Mouse (Mus musculus) ES-Bruce4 (cell line): ENCODE measurements around the gene Khdc4. TPM values are rescaled to one million over a fixed set of nuclear protein-coding genes. Genes with fewer than 3 reads are reported as not detected.

Experiments
- H3K27ac ChIP-seq: 2 replicates; pipeline ENCODE4 v1.5.1; 2012; ENCODE audit warnings: low read length, inconsistent platforms; ENCODE audit not compliant: insufficient read depth
- H3K27me3 ChIP-seq: 2 replicates; pipeline ENCODE4 v1.6.1; 2012; ENCODE audit warnings: mild to moderate bottlenecking, low read length, inconsistent platforms; ENCODE audit not compliant: control insufficient read depth, poor library complexity, insufficient read depth, severe bottlenecking
- H3K36me3 ChIP-seq: 2 replicates; pipeline ENCODE4 v1.6.1; 2012; ENCODE audit warnings: inconsistent platforms, mild to moderate bottlenecking, low read length, moderate library complexity; ENCODE audit not compliant: control insufficient read depth, poor library complexity, insufficient read depth, severe bottlenecking
- H3K4me1 ChIP-seq: one replicate; pipeline ENCODE4 v1.8.1; 2011; ENCODE audit warnings: low read length; ENCODE audit not compliant: control insufficient read depth, insufficient read depth
- H3K4me3 ChIP-seq: 2 replicates; pipeline ENCODE4 v1.5.1; 2011; ENCODE audit warnings: low read depth, mild to moderate bottlenecking, low read length
- H3K9ac ChIP-seq: 2 replicates; pipeline ENCODE4 v1.6.1; 2012; ENCODE audit warnings: low read depth, mild to moderate bottlenecking, inconsistent platforms; ENCODE audit not compliant: poor library complexity, severe bottlenecking
- H3K9me3 ChIP-seq: replicated peaks from 2 replicates; pipeline ENCODE4 v1.6.1; 2012; ENCODE audit warnings: mild to moderate bottlenecking, low read length, inconsistent platforms; ENCODE audit not compliant: control insufficient read depth, poor library complexity, insufficient read depth, severe bottlenecking
- CTCF ChIP-seq: IDR thresholded peaks from one replicate; pipeline ENCODE4 v1.8.1; 2011; ENCODE audit warnings: low read depth, low read length
- EP300 ChIP-seq: IDR thresholded peaks from 2 replicates; pipeline ENCODE4 v1.6.1; 2011; ENCODE audit warnings: low read depth, low read length; ENCODE audit not compliant: insufficient read depth
- POLR2A ChIP-seq: IDR thresholded peaks from one replicate; pipeline ENCODE4 v1.8.1; 2011; ENCODE audit warnings: low read length; ENCODE audit not compliant: insufficient read depth
- polyA plus RNA-seq: library from polyadenylated mRNA; stranded (reverse); fragments of >200 nt; gene quantifications from 2 replicates; pipeline ENCODE4 v1.2.4, GENCODE M21; 2011; ENCODE audit warnings: low read depth; ENCODE audit not compliant: missing spikeins, insufficient read depth, insufficient read length

The Khdc4 gene
- polyA plus RNA-seq, 1 experiment: 72.7 TPM

GRCm38 (mm10) chr3:88756276-88756675, 70.7 kb downstream of the Khdc4 start:
- peaks cover 2% of the 10 kb centered on the region for H3K4me1 ChIP-seq
- no peak for TF ChIP-seq POLR2A
- TF ChIP-seq CTCF: no peak
- no peak for TF ChIP-seq EP300
- no peaks in the 10 kb centered on the region for H3K27me3 ChIP-seq
- H3K4me3 ChIP-seq: no peak overlapping the region
- no peaks in the 10 kb centered on the region for H3K36me3 ChIP-seq
- no peak overlapping the region for H3K9ac ChIP-seq
- H3K27ac ChIP-seq: no peak overlapping the region
- H3K9me3 ChIP-seq: no peaks in the 10 kb centered on the region

- Histone ChIP-seq H3K4me3 (no peak overlapping the region), H3K4me1 (peaks cover 2% of the 10 kb centered on the region), H3K27me3 (no peaks in the 10 kb centered on the region), H3K9ac (no peak overlapping the region), H3K27ac (no peak overlapping the region), H3K36me3 (no peaks in the 10 kb centered on the region), H3K9me3 (no peaks in the 10 kb centered on the region)
- TF ChIP-seq CTCF (no peak), EP300 (no peak), POLR2A (no peak)
Observed at GRCm38 (mm10) chr3:88758045-88758500, 72.5 kb downstream of the Khdc4 start.

DNA sequence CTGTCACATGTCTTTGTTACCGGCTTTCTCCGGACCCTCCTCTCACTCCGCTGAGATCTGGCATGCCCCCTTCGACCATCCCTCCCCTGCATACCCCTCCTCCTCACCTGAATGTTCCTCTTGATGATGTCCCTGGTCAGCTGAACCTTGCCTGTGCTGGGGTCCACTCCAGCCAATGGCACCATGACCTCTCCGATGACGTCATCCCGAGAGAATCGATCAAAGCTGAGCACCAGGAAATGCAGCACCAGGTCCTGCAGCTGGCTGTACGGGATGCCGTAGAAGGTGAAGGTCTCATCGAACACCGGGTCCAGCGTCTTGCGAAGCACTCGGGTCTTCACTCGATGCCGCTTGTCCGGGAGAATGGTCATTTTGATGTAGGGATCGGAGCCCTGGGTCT, 76.0 kb downstream of the Khdc4 start:
- H3K4me1 ChIP-seq: no peaks in the 10 kb centered on the region
- peak overlapping the region; percentile 41 for H3K4me3 ChIP-seq
- TF ChIP-seq POLR2A (no peak), CTCF (no peak), EP300 (no peak)
- no peaks in the 10 kb centered on the region for H3K27me3 ChIP-seq
- no peaks in the 10 kb centered on the region for H3K36me3 ChIP-seq
- no peak overlapping the region for H3K27ac ChIP-seq
- H3K9me3 ChIP-seq: no peaks in the 10 kb centered on the region
- H3K9ac ChIP-seq: no peak overlapping the region

DNA sequence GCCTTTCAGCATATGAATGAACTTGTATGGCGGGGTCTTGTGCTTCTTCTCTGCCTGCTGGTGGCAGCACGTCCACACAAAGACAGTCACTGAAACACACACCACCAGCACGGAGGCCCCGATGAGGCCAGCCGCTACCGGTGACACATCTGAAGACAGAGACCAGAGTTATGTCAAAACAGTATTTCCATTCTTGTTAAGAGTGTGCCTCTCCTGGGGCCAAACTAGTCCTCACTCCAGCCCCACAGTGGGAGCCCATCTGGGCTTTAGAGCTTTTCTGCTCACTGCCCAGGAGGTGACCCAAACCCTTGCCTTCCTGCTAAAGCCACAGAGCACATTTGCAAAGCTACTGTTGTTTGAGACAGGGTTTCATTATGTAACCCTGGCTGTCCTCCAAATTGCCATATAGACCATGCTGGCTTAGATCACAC, 76.8 kb downstream of the Khdc4 start:
- no peaks in the 10 kb centered on the region for H3K4me1 ChIP-seq
- no peak overlapping the region for H3K9ac ChIP-seq

More for the DNA sequence above, 76.8 kb downstream of the Khdc4 start:
- Histone ChIP-seq H3K27ac (no peak overlapping the region), H3K9me3 (no peaks in the 10 kb centered on the region), H3K27me3 (no peaks in the 10 kb centered on the region), H3K4me3 (no peak overlapping the region), H3K36me3 (no peaks in the 10 kb centered on the region)
- TF ChIP-seq POLR2A (no peak), CTCF (peak; percentile 63)

Other genes with a start within 250 kb of the Khdc4 start
- 2.3 and 4.0 TPM in 2 replicates for gene Sema4a, start 224.6 kb upstream of the Khdc4 start, polyA plus RNA-seq
- gene Lmna, start 175.8 kb upstream of the Khdc4 start, polyA plus RNA-seq: 30.0 and 37.2 TPM in 2 replicates
- 42.3 and 43.4 TPM in 2 replicates for gene Mex3a, start 153.4 kb upstream of the Khdc4 start, polyA plus RNA-seq
- gene Rab25, start 137.5 kb upstream of the Khdc4 start, polyA plus RNA-seq: 33.2 and 35.1 TPM in 2 replicates
- 138 and 151 TPM in 2 replicates for gene Lamtor2, start 132.7 kb upstream of the Khdc4 start, polyA plus RNA-seq
- gene Ubqln4, start 132.0 kb upstream of the Khdc4 start, polyA plus RNA-seq: 118 and 133 TPM in 2 replicates
- 348 and 382 TPM in 2 replicates for gene Ssr2, start 109.9 kb upstream of the Khdc4 start, polyA plus RNA-seq
- gene Arhgef2, start 79.8 kb upstream of the Khdc4 start, polyA plus RNA-seq: 71.2 and 74.9 TPM in 2 replicates
- not detected in 2 replicates for gene Rxfp4, start 32.7 kb upstream of the Khdc4 start, polyA plus RNA-seq
- gene Rit1, start 31.0 kb downstream of the Khdc4 start, polyA plus RNA-seq: 10.1 and 10.4 TPM in 2 replicates
- 9.0 and 9.5 TPM in 2 replicates for gene Syt11, start 89.4 kb downstream of the Khdc4 start, polyA plus RNA-seq
- 58.0 and 60.1 TPM in 2 replicates for gene Gon4l, start 149.4 kb downstream of the Khdc4 start, polyA plus RNA-seq
- gene Msto1, start 228.2 kb downstream of the Khdc4 start, polyA plus RNA-seq: 46.4 and 50.8 TPM in 2 replicates